Mouse (Mus musculus) megakaryocyte, embryonic 14.5 days (primary cell): ENCODE data around the gene Lrba. TPM values are rescaled to one million over a fixed set of nuclear protein-coding genes. Genes with fewer than 3 reads are reported as not detected.

Source experiments
- H3K27me3 ChIP-seq: replicated peaks from 2 replicates; pipeline ENCODE3; 2012; ENCODE audit warnings: inconsistent platforms
- H3K36me3 ChIP-seq: replicated peaks from 2 replicates; pipeline ENCODE3; 2012; ENCODE audit warnings: low read length, inconsistent platforms, mixed read lengths
- H3K4me1 ChIP-seq: 2 replicates; pipeline ENCODE4 v1.6.1; 2012; ENCODE audit warnings: inconsistent platforms
- H3K4me3 ChIP-seq: replicated peaks from 2 replicates; pipeline ENCODE3; 2012; ENCODE audit warnings: moderate library complexity, mild to moderate bottlenecking, inconsistent platforms
- H3K9me3 ChIP-seq: 2 replicates; pipeline ENCODE4 v1.6.1; 2012; ENCODE audit warnings: inconsistent platforms
- FLI1 ChIP-seq: IDR thresholded peaks from 2 replicates; pipeline ENCODE4 v1.6.1; 2012; ENCODE audit warnings: low read length, inconsistent platforms, mixed read lengths
- GATA1 ChIP-seq: IDR thresholded peaks from 3 replicates; pipeline ENCODE4 v1.6.1; 2012; ENCODE audit warnings: mixed read lengths, low read length, inconsistent platforms, borderline replicate concordance
- polyA plus RNA-seq: library from polyadenylated mRNA; stranded (reverse); fragments of >175 nt; gene quantifications from 2 replicates; pipeline ENCODE4 v1.2.3, GENCODE M21; 2012; ENCODE audit warnings: low replicate concordance; ENCODE audit not compliant: insufficient read depth

Lrba gene
- polyA plus RNA-seq, 1 experiment = 9.7 TPM

- Histone ChIP-seq H3K4me3 (no peak overlapping the region), H3K4me1 (no peaks in the 10 kb centered on the region), H3K9me3 (no peaks in the 10 kb centered on the region), H3K27me3 (no peaks in the 10 kb centered on the region), H3K36me3 (no peaks in the 10 kb centered on the region)
- TF ChIP-seq GATA1 (no peak), FLI1 (no peak)
Observed at GRCm38 (mm10) chr3:86723415-86724298, 499.2 kb downstream of the Lrba start.

DNA sequence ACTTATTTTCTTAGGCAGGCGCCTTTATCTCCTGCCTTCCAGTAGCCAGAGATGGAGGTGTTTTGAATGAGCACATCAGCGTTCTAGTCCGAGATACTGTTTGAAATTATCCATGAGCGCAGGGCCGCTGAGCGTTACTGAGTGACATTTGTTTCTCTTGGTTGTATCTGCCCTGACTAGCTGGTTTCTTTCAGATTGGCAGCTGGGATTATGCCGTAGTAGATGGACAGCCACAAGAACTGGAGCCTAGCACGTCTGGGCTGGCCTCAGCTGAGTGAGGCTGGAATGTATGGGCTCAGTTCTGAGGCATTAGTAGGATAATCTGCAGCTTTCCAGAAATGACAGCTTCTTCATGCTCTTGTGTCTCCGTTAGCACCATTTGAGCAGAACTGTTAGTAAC is 500.6 kb downstream of the Lrba start:
- no peak overlapping the region for H3K4me3 ChIP-seq
- no peaks in the 10 kb centered on the region for H3K4me1 ChIP-seq
- H3K9me3 ChIP-seq = no peaks in the 10 kb centered on the region
- H3K36me3 ChIP-seq = no peaks in the 10 kb centered on the region
- H3K27me3 ChIP-seq = no peaks in the 10 kb centered on the region
- TF ChIP-seq GATA1 (no peak), FLI1 (no peak)

DNA sequence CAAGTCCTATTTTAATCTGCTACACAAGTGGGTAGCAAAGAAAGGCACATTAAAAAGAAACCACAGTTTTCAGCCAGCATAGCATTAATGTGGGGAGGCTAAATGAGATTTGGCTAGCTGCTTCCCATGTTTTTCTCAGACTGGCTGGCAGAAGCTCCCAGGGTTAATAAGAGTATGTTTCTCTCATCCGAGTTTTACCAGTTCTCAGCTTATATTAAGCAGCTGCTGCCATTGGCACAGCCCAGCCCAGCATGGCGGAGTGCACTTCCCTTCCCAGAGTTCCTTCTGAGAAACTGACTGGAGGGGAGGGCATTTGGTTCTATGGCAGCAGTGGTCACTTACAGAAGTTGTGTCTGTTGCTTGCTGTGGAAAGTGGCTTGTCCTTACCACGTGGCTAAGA is 514.4 kb downstream of the Lrba start:
- Histone ChIP-seq H3K9me3 (no peaks in the 10 kb centered on the region), H3K27me3 (no peaks in the 10 kb centered on the region), H3K36me3 (peaks cover 27% of the 10 kb centered on the region), H3K4me1 (peaks cover 11% of the 10 kb centered on the region), H3K4me3 (no peak overlapping the region)
- TF ChIP-seq GATA1 (no peak), FLI1 (no peak)

- Histone ChIP-seq H3K4me3 (no peak overlapping the region), H3K4me1 (peaks cover 11% of the 10 kb centered on the region), H3K9me3 (no peaks in the 10 kb centered on the region), H3K36me3 (peaks cover 29% of the 10 kb centered on the region), H3K27me3 (no peaks in the 10 kb centered on the region)
- TF ChIP-seq GATA1 = no peak
- no peak for TF ChIP-seq FLI1
Observed at GRCm38 (mm10) chr3:86739745-86740144, 515.3 kb downstream of the Lrba start.

DNA sequence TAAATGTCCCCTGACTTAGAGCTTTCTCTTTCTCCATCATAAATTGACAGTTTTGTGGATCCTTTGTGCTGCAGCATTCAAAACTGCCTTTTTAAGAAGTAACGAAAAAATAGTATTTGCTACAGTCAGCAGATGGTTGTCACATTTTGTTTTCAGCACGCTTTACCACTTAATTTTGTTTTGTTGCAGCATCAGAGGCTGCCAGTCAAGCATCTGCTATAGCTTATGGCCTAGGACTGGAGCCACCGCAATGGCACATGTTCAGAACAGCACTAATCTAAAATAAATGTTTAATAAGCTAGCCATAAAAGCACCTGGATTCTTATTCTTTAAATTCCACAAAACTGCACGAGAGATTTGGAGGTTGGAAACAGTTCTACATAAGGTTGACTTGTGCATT is 520.9 kb downstream of the Lrba start:
- peaks cover 27% of the 10 kb centered on the region for H3K36me3 ChIP-seq
- no peak overlapping the region for H3K4me3 ChIP-seq
- H3K9me3 ChIP-seq = no peaks in the 10 kb centered on the region
- H3K4me1 ChIP-seq = peaks cover 13% of the 10 kb centered on the region
- no peaks in the 10 kb centered on the region for H3K27me3 ChIP-seq
- TF ChIP-seq GATA1 (no peak), FLI1 (no peak)

- no peak for TF ChIP-seq GATA1
- no peak for TF ChIP-seq FLI1
- H3K4me3 ChIP-seq = no peak overlapping the region
- no peaks in the 10 kb centered on the region for H3K27me3 ChIP-seq
- peaks cover 15% of the 10 kb centered on the region for H3K4me1 ChIP-seq
- no peaks in the 10 kb centered on the region for H3K9me3 ChIP-seq
- peaks cover 25% of the 10 kb centered on the region for H3K36me3 ChIP-seq
Observed at GRCm38 (mm10) chr3:86745769-86746512, 521.5 kb downstream of the Lrba start.

GRCm38 (mm10) chr3:86750652-86751051 is 526.2 kb downstream of the Lrba start:
- Histone ChIP-seq H3K4me1 (peaks cover 35% of the 10 kb centered on the region), H3K36me3 (peaks cover 3% of the 10 kb centered on the region), H3K9me3 (no peaks in the 10 kb centered on the region), H3K4me3 (no peak overlapping the region), H3K27me3 (no peaks in the 10 kb centered on the region)
- TF ChIP-seq GATA1 (no peak), FLI1 (no peak)

GRCm38 (mm10) chr3:86754178-86754577 is 529.7 kb downstream of the Lrba start:
- no peaks in the 10 kb centered on the region for H3K27me3 ChIP-seq
- peaks cover 42% of the 10 kb centered on the region for H3K4me1 ChIP-seq
- H3K4me3 ChIP-seq = no peak overlapping the region
- no peak for TF ChIP-seq FLI1
- TF ChIP-seq GATA1 = no peak
- peaks cover 4% of the 10 kb centered on the region for H3K36me3 ChIP-seq
- no peaks in the 10 kb centered on the region for H3K9me3 ChIP-seq

GRCm38 (mm10) chr3:86754595-86755557 is 530.4 kb downstream of the Lrba start:
- H3K27me3 ChIP-seq = no peaks in the 10 kb centered on the region
- H3K4me1 ChIP-seq = peaks cover 38% of the 10 kb centered on the region
- H3K36me3 ChIP-seq = peaks cover 4% of the 10 kb centered on the region
- TF ChIP-seq FLI1 = no peak
- TF ChIP-seq GATA1 = no peak
- H3K4me3 ChIP-seq = peak overlapping the region; percentile 64
- H3K9me3 ChIP-seq = no peaks in the 10 kb centered on the region

DNA sequence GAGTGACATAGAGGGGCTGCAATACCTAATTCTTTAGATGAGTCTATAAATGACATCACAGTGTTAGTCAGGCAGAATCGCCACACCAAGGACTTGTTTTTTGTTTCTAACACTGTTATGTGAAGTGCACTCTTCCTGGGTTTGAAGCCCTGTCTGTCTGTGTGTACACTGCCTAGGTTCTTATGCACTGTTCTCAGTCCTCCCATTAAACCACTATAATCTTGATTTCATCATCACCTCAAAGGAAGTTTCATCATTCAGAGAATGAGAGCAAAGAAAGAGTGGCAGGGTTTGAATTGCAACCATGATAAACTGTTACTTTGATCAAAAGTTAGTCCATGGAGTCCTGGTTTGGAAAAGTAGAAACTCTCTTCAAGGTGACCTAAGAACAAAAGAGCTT is 532.1 kb downstream of the Lrba start:
- H3K36me3 ChIP-seq = peaks cover 4% of the 10 kb centered on the region
- H3K27me3 ChIP-seq = no peaks in the 10 kb centered on the region
- peaks cover 28% of the 10 kb centered on the region for H3K4me1 ChIP-seq
- H3K4me3 ChIP-seq = no peak overlapping the region
- no peaks in the 10 kb centered on the region for H3K9me3 ChIP-seq
- TF ChIP-seq GATA1 = no peak
- TF ChIP-seq FLI1 = no peak
